Mouse (Mus musculus) heart, embryonic 13.5 days (tissue): Measurements from ENCODE around the gene Mapkapk3. TPM values are rescaled to one million over a fixed set of nuclear protein-coding genes. Genes with fewer than 3 reads are reported as not detected.

Experiments
- ATAC-seq: fragments of 200-750 bp; cut with Nextera tagmentation; 2 replicates; pipeline ENCODE4 v1.8.0; 2017; ENCODE audit warnings: moderate TSS enrichment; ENCODE audit not compliant: insufficient number of reproducible peaks, low FRiP score, low TSS enrichment; ENCODE audit errors: extremely low read depth
- H3K27ac ChIP-seq: fragments of 300-500 bp; sonication (generic); replicated peaks from 2 replicates; pipeline ENCODE4 v1.5.1; 2015; ENCODE audit warnings: moderate library complexity, mild to moderate bottlenecking, inconsistent platforms
- H3K27me3 ChIP-seq: fragments of 300-500 bp; sonication (generic); replicated peaks from 2 replicates; pipeline ENCODE4 v1.6.1; 2015; ENCODE audit warnings: mild to moderate bottlenecking, inconsistent platforms
- H3K36me3 ChIP-seq: fragments of 300-500 bp; sonication (generic); 2 replicates; pipeline ENCODE4 v1.6.1; 2015; ENCODE audit warnings: mild to moderate bottlenecking, inconsistent platforms
- H3K4me1 ChIP-seq: fragments of 300-500 bp; sonication (generic); 2 replicates; pipeline ENCODE4 v1.6.1; 2015; ENCODE audit warnings: inconsistent platforms
- H3K4me2 ChIP-seq: fragments of 300-500 bp; sonication (generic); 2 replicates; pipeline ENCODE4 v1.6.1; 2015; ENCODE audit warnings: inconsistent platforms, mild to moderate bottlenecking, moderate library complexity
- H3K4me3 ChIP-seq: fragments of 300-500 bp; sonication (generic); 2 replicates; pipeline ENCODE4 v1.5.1; 2015; ENCODE audit warnings: moderate library complexity, mild to moderate bottlenecking, inconsistent platforms
- H3K9ac ChIP-seq: fragments of 300-500 bp; sonication (generic); 2 replicates; pipeline ENCODE4 v1.6.1; 2015; ENCODE audit warnings: inconsistent platforms, mild to moderate bottlenecking, moderate library complexity
- H3K9me3 ChIP-seq: fragments of 300-500 bp; sonication (generic); 2 replicates; pipeline ENCODE4 v1.6.1; 2016; ENCODE audit warnings: inconsistent platforms
- WGBS: fragments of 180-500 bp; shearing (Covaris S2); methylation state at CpG from one replicate; pipeline ENCODE4 v1.1.7; 2015; ENCODE audit warnings: mixed read lengths; 5-methylcytosine and 5-hydroxymethylcytosine counted together
- polyA plus RNA-seq: library from polyadenylated mRNA; unstranded; fragments of >200 nt; fragmentation: Nextera tagmentation; extraction: Ambion mirVana; gene quantifications from 2 replicates; pipeline ENCODE4 v1.2.1, GENCODE M21; 2015

Gene Mapkapk3
- polyA plus RNA-seq, 1 experiment from 2014 or later: 5.1 TPM

- Histone ChIP-seq H3K4me3 (no peak overlapping the region), H3K4me1 (peaks cover 39% of the 10 kb centered on the region), H3K27me3 (no peaks in the 10 kb centered on the region), H3K4me2 (no peak overlapping the region), H3K36me3 (0 out of 2 replicates have a peak, but pooled peaks cover 8% of the 10 kb centered on the region), H3K27ac (no peak overlapping the region), H3K9me3 (no peaks in the 10 kb centered on the region), H3K9ac (no peak overlapping the region)
- ATAC-seq: no peak
- 55% methylated on average over 4 of the region's 4 CpGs for WGBS
These were observed 35.3 kb upstream of the Mapkapk3 start for GRCm38 (mm10) chr9:107324799-107325561.

- Histone ChIP-seq H3K4me3 (no peak overlapping the region), H3K27me3 (no peaks in the 10 kb centered on the region), H3K9ac (no peak overlapping the region), H3K9me3 (no peaks in the 10 kb centered on the region), H3K4me2 (no peak overlapping the region), H3K4me1 (peaks cover 39% of the 10 kb centered on the region), H3K36me3 (0 out of 2 replicates have a peak, but pooled peaks cover 8% of the 10 kb centered on the region), H3K27ac (peak overlapping the region; percentile 42)
- WGBS: 37% methylated on average over 6 of the region's 6 CpGs
- no peak for ATAC-seq
These were observed 33.9 kb upstream of the Mapkapk3 start for GRCm38 (mm10) chr9:107323558-107323957.

- no peak overlapping the region for H3K27ac ChIP-seq
- no peaks in the 10 kb centered on the region for H3K9me3 ChIP-seq
- no peak overlapping the region for H3K4me2 ChIP-seq
- no peaks in the 10 kb centered on the region for H3K27me3 ChIP-seq
- no peak overlapping the region for H3K4me3 ChIP-seq
- H3K9ac ChIP-seq: no peak overlapping the region
- H3K36me3 ChIP-seq: no peaks in the 10 kb centered on the region
- WGBS: 67% methylated on average over 8 of the region's 8 CpGs
- peaks cover 36% of the 10 kb centered on the region for H3K4me1 ChIP-seq
- no peak for ATAC-seq
These were observed 32.9 kb upstream of the Mapkapk3 start for GRCm38 (mm10) chr9:107322461-107323050.

GRCm38 (mm10) chr9:107315791-107316190 lies 26.1 kb upstream of the Mapkapk3 start:
- H3K27me3 ChIP-seq: no peaks in the 10 kb centered on the region
- H3K4me3 ChIP-seq: no peak overlapping the region
- no peak for ATAC-seq
- H3K9me3 ChIP-seq: no peaks in the 10 kb centered on the region
- 69% methylated on average over 2 of the region's 2 CpGs for WGBS
- H3K9ac ChIP-seq: no peak overlapping the region
- no peak overlapping the region for H3K27ac ChIP-seq
- no peaks in the 10 kb centered on the region for H3K36me3 ChIP-seq
- peaks cover 14% of the 10 kb centered on the region for H3K4me1 ChIP-seq
- no peak overlapping the region for H3K4me2 ChIP-seq

GRCm38 (mm10) chr9:107313926-107314325 lies 24.2 kb upstream of the Mapkapk3 start:
- Histone ChIP-seq H3K4me1 (peaks cover 17% of the 10 kb centered on the region), H3K9ac (no peak overlapping the region), H3K4me3 (no peak overlapping the region), H3K27me3 (no peaks in the 10 kb centered on the region), H3K4me2 (no peak overlapping the region), H3K27ac (no peak overlapping the region), H3K9me3 (no peaks in the 10 kb centered on the region), H3K36me3 (no peaks in the 10 kb centered on the region)
- no peak for ATAC-seq
- 55% methylated on average over 3 of the region's 3 CpGs for WGBS

- no peaks in the 10 kb centered on the region for H3K36me3 ChIP-seq
- H3K9me3 ChIP-seq: no peaks in the 10 kb centered on the region
- no peak overlapping the region for H3K4me3 ChIP-seq
- H3K4me1 ChIP-seq: peaks cover 26% of the 10 kb centered on the region
- H3K9ac ChIP-seq: no peak overlapping the region; the same call in 1 of the 2 replicates
- no peak for ATAC-seq
- H3K27ac ChIP-seq: no peak overlapping the region
- H3K4me2 ChIP-seq: no peak overlapping the region; the same call in 1 of the 2 replicates
- H3K27me3 ChIP-seq: no peaks in the 10 kb centered on the region
- WGBS: 55% methylated on average over 10 of the region's 10 CpGs
These were observed 23.3 kb upstream of the Mapkapk3 start for GRCm38 (mm10) chr9:107312811-107313584.

- no peaks in the 10 kb centered on the region for H3K36me3 ChIP-seq
- peaks cover 52% of the 10 kb centered on the region for H3K4me1 ChIP-seq
- H3K9me3 ChIP-seq: no peaks in the 10 kb centered on the region
- no peak overlapping the region for H3K4me2 ChIP-seq
- no peak overlapping the region for H3K4me3 ChIP-seq
- H3K9ac ChIP-seq: no peak overlapping the region
- no peaks in the 10 kb centered on the region for H3K27me3 ChIP-seq
- ATAC-seq: no peak
- 50% methylated on average over 5 of the region's 5 CpGs for WGBS
- 0 out of 2 replicates have a peak overlapping the region, but pooled peaks have one; percentile 1 for H3K27ac ChIP-seq
These were observed 19.9 kb upstream of the Mapkapk3 start for GRCm38 (mm10) chr9:107309600-107309999.

GRCm38 (mm10) chr9:107309171-107309570 lies 19.5 kb upstream of the Mapkapk3 start:
- Histone ChIP-seq H3K4me1 (peaks cover 52% of the 10 kb centered on the region), H3K36me3 (no peaks in the 10 kb centered on the region), H3K9me3 (no peaks in the 10 kb centered on the region), H3K9ac (no peak overlapping the region), H3K27me3 (no peaks in the 10 kb centered on the region), H3K4me3 (no peak overlapping the region), H3K27ac (0 out of 2 replicates have a peak overlapping the region, but pooled peaks have one; percentile 8), H3K4me2 (no peak overlapping the region)
- ATAC-seq: no peak
- 58% methylated on average over 9 of the region's 9 CpGs for WGBS

- H3K36me3 ChIP-seq: no peaks in the 10 kb centered on the region
- peak overlapping the region; percentile 90 for H3K27ac ChIP-seq
- no peaks in the 10 kb centered on the region for H3K27me3 ChIP-seq
- H3K9me3 ChIP-seq: no peaks in the 10 kb centered on the region
- H3K4me2 ChIP-seq: peak overlapping the region; percentile 40; the same call in 1 of the 2 replicates
- 86% methylated on average over 9 of the region's 9 CpGs for WGBS
- no peak overlapping the region for H3K4me3 ChIP-seq
- H3K9ac ChIP-seq: peak overlapping the region; percentile 72
- no peak for ATAC-seq
- peaks cover 51% of the 10 kb centered on the region for H3K4me1 ChIP-seq
These were observed 18.8 kb upstream of the Mapkapk3 start for GRCm38 (mm10) chr9:107308346-107309000.

GRCm38 (mm10) chr9:107307886-107308285 lies 18.2 kb upstream of the Mapkapk3 start:
- peak; percentile 42; the same call in 1 of the 2 replicates for ATAC-seq
- H3K4me3 ChIP-seq: no peak overlapping the region
- peak overlapping the region; percentile 40 for H3K4me2 ChIP-seq
- peaks cover 52% of the 10 kb centered on the region for H3K4me1 ChIP-seq
- no peaks in the 10 kb centered on the region for H3K9me3 ChIP-seq
- 27% methylated on average over 12 of the region's 12 CpGs for WGBS
- H3K9ac ChIP-seq: peak overlapping the region; percentile 72
- H3K36me3 ChIP-seq: no peaks in the 10 kb centered on the region
- no peaks in the 10 kb centered on the region for H3K27me3 ChIP-seq
- H3K27ac ChIP-seq: peak overlapping the region; percentile 90
